ENCODE assay signal across 9 mouse cellular contexts in the genomic region with DNA sequence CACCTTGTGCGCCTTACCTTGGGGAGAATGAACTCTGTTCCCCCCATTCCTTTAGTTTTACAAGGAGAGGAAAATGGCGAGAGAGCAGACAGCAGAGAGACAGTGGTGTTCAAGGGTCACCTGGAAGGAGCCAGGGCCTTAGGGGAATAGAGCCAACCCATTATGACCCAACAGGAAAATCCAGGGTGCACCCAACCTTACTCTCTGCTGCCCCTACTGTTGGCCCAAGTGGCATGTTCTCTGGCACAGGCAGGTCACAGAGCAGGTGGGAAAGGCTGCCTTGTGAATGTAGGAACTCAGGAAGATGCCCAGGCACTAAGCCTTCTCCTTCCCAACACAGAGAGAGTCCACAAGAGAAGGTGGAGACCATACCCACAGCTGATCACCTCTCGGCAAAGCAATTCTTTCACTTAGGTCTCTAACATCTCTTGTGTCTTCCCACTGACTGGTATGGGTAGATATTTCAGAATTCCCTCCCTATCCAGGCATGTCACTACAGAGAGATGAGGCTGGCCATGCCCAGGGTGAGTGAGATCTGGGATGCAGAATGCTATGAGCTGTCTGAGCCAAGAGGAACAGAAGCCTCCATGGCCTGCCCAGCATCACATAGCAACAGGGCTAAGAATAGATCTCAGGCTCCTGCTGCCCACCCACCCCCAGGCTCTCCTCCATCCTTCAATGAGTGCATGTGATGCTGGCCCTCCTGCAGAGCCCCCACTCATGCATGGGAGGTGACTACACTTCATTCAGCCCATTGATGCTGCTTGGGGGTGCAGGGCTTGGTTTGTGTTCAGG. TPM values are rescaled to one million over a fixed set of nuclear protein-coding genes. Genes with fewer than 3 reads are reported as not detected.
DNase-seq lines count a peak whose midpoint lies in the region.
"Had no signal": no experiment of that assay in that cellular context is flagged by ENCODE, and none has a peak within 500 bp of the region (broad histone marks: within the 10 kb centered on the region; RNA-seq: fewer than 3 reads in every experiment).

No protein-coding gene starts in this region.

- intact Hi-C loops in left cerebral cortex, postnatal 10 days (cut with DNase I): no loop called here

- peak; percentile 11 to 24 for DNase-seq in adrenal gland, postnatal 36 days
- DNase-seq in adrenal gland, postnatal 25 days: no peak
- peak; percentile 32 to 44 for DNase-seq in left cerebral cortex, postnatal 10 days (ENCODE audit: extremely low spot score in 1 of 2, low spot score in 2 of 2)
- DNase-seq in left cerebral cortex, adult 9 months (ENCODE audit: low spot score in 2 of 2): no peak
- peak; percentile 78 for DNase-seq in cerebellum, adult 11-12 months
- peak; percentile 28 to 66 for DNase-seq in kidney, postnatal 36 days
- no peak for DNase-seq in adrenal gland, adult 18-20 months (ENCODE audit: low spot score in 2 of 2)
- DNase-seq in spleen, postnatal 14 days (ENCODE audit: low spot score in 2 of 2): no peak
- DNase-seq: lung, postnatal 4 days had no signal

RNA-seq across cellular contexts. Expression of gene Kcna1, which starts 46.8 kb away (rescaled TPM):
- 1 to 10 TPM; 1.4 to 2.4 TPM for total RNA-seq in adrenal gland, postnatal 36 days (2021)
- total RNA-seq in adrenal gland, postnatal 25 days (2021): 1.1 and 1.2 TPM in 2 replicates
- total RNA-seq in left cerebral cortex, postnatal 10 days (2021): 10 to 100 TPM; 36.3 to 40.1 TPM
- total RNA-seq in adrenal gland, adult 18-20 months (2021): 1 to 10 TPM in 1 of 2 experiments, under 1 TPM in 1; 0.83 to 2.2 TPM

Comparison
In these comparisons a context has a peak if more than half of its experiments do, and no peak if none do; other contexts are left out.
1. DNase-seq: peak in adrenal gland, postnatal 36 days (2 of 2), left cerebral cortex, postnatal 10 days (2 of 2), cerebellum, adult 11-12 months (single experiment) and kidney, postnatal 36 days (2 of 2); none in adrenal gland, postnatal 25 days (single experiment), left cerebral cortex, adult 9 months (0 of 2), adrenal gland, adult 18-20 months (0 of 2) and spleen, postnatal 14 days (0 of 2).
2. RNA of gene Kcna1, which starts 46.8 kb away (total RNA-seq): 36.3 to 40.1 TPM in left cerebral cortex, postnatal 10 days; 1.4 to 2.4 TPM in adrenal gland, postnatal 36 days, 0.83 to 2.2 TPM in adrenal gland, adult 18-20 months and 1.1 to 1.2 TPM in adrenal gland, postnatal 25 days; every median in the first group is over 10 times any median in the second.